Mouse (Mus musculus): ENCODE data around the gene Frem2.

The Frem2 gene

GRCm38 (mm10) chr3:53656878-53657561, at the start of gene Frem2:
TSS of gene Frem2 (minus strand) at chr3:53657355.
- peak; percentile 36 to 45 for DNase-seq (ENCODE audit: low spot score in 2 of 2)

- no peak for DNase-seq (ENCODE audit: low spot score in 2 of 2)
Observed at GRCm38 (mm10) chr3:53705992-53706495, 48.9 kb upstream of the Frem2 start.

- no peak for DNase-seq (ENCODE audit: low spot score in 2 of 2)
Observed at GRCm38 (mm10) chr3:53703126-53703505, 46.0 kb upstream of the Frem2 start.

- no peak for DNase-seq (ENCODE audit: low spot score in 2 of 2)
Observed at GRCm38 (mm10) chr3:53702421-53703125, 45.4 kb upstream of the Frem2 start.

- DNase-seq (ENCODE audit: low spot score in 2 of 2) = no peak
Observed at GRCm38 (mm10) chr3:53701940-53702339, 44.8 kb upstream of the Frem2 start.

- no peak for DNase-seq (ENCODE audit: low spot score in 2 of 2)
Observed at GRCm38 (mm10) chr3:53687776-53688175, 30.6 kb upstream of the Frem2 start.

GRCm38 (mm10) chr3:53682244-53682643, 25.1 kb upstream of the Frem2 start:
- no peak for DNase-seq (ENCODE audit: low spot score in 2 of 2)

GRCm38 (mm10) chr3:53680816-53681215, 23.7 kb upstream of the Frem2 start:
- DNase-seq (ENCODE audit: low spot score in 2 of 2) = no peak

GRCm38 (mm10) chr3:53674225-53674624, 17.1 kb upstream of the Frem2 start:
- no peak for DNase-seq (ENCODE audit: low spot score in 2 of 2)

GRCm38 (mm10) chr3:53669736-53670135, 12.6 kb upstream of the Frem2 start:
- DNase-seq (ENCODE audit: low spot score in 2 of 2) = peak; percentile 9 to 41

- peak in 1 of 2 experiments; percentile 24 for DNase-seq (ENCODE audit: low spot score in 2 of 2)
Observed at GRCm38 (mm10) chr3:53657744-53658534, 784 bp upstream of the Frem2 start.

GRCm38 (mm10) chr3:53656328-53656877, 752 bp downstream of the Frem2 start:
- DNase-seq (ENCODE audit: low spot score in 2 of 2) = no peak

GRCm38 (mm10) chr3:53655343-53655742, 1.8 kb downstream of the Frem2 start:
- no peak for DNase-seq (ENCODE audit: low spot score in 2 of 2)

- no peak for DNase-seq (ENCODE audit: low spot score in 2 of 2)
Observed at GRCm38 (mm10) chr3:53650003-53650748, 7.0 kb downstream of the Frem2 start.

GRCm38 (mm10) chr3:53649425-53649824, 7.7 kb downstream of the Frem2 start:
- DNase-seq (ENCODE audit: low spot score in 2 of 2) = no peak

- DNase-seq (ENCODE audit: low spot score in 2 of 2) = no peak
Observed at GRCm38 (mm10) chr3:53648902-53649301, 8.3 kb downstream of the Frem2 start.

GRCm38 (mm10) chr3:53635948-53636347, 21.2 kb downstream of the Frem2 start:
- no peak for DNase-seq (ENCODE audit: low spot score in 2 of 2)

GRCm38 (mm10) chr3:53631126-53631525, 26.0 kb downstream of the Frem2 start:
- DNase-seq (ENCODE audit: low spot score in 2 of 2) = no peak

- no peak for DNase-seq (ENCODE audit: low spot score in 2 of 2)
Observed at GRCm38 (mm10) chr3:53630630-53631029, 26.5 kb downstream of the Frem2 start.

GRCm38 (mm10) chr3:53629966-53630365, 27.2 kb downstream of the Frem2 start:
- no peak for DNase-seq (ENCODE audit: low spot score in 2 of 2)

GRCm38 (mm10) chr3:53623222-53623621, 33.9 kb downstream of the Frem2 start:
- no peak for DNase-seq (ENCODE audit: low spot score in 2 of 2)
